Mouse (Mus musculus): ENCODE measurements around the gene Pisd. TPM values are rescaled to one million over a fixed set of nuclear protein-coding genes. Genes with fewer than 3 reads are reported as not detected.
"Not testable (repeated sequence)": the region's sequence is repeated elsewhere in the genome, so short reads cannot be mapped to it uniquely, and the experiment has no call there.

Pisd gene
- total and polyA plus RNA-seq, 2 experiments from 2014 or later = 44.2 to 63.9 TPM

DNA sequence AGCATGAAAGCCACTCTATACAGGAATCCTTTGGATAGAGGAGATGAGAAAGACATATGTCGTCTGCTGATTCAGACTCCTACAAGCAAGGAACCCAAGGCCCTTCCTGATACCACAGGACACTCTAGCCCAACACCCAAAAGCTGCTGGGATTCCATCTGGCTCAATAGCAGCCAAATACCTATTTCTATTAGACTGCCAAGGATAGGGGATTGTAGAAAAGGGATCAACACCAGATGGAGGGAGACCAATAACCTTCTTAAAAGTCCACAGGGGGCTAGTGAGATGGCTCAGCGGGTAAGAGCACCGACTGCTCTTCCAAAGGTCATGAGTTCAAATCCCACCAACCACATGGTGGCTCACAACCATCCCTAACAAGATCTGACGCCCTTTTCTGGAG, 29.9 kb upstream of the Pisd start:
- no peaks in the 10 kb centered on the region for H3K27me3 ChIP-seq (ENCODE audit: control insufficient read depth, insufficient read depth, low read length)

DNA sequence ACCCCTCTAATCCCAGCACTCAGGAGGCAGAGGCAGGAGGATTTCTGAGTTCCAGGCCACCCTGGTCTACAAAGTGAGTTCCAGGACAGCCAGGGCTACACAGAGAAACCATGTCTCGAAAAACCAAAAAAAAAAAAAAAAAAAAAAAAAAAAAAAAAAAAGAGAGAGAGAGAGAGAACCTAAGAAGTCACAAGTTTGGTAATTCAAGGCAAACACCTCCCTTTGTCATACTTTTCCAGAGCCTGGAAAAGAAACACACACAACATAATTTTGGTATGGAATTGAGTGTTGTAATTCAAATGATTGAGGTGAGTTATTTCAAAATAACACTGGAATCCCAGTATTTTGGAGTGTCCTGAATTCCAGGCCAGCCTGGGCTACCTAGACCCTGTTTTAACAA, 1.0 kb upstream of the Pisd start:
- H3K27me3 ChIP-seq (ENCODE audit: control insufficient read depth, insufficient read depth, low read length); H3K4me3 ChIP-seq (ENCODE audit: low read depth, low read length); H3K9me3 ChIP-seq (replicated peaks; ENCODE audit: control insufficient read depth, low read length); ATAC-seq (ENCODE audit: insufficient read depth, low read depth); H3K27ac ChIP-seq (ENCODE audit: low read depth); DNase-seq (ENCODE audit: low spot score); H3K9ac ChIP-seq (replicated peaks; ENCODE audit: low read depth, low read length); H3K4me2 ChIP-seq (ENCODE audit: low read depth, low read length); H3K4me1 ChIP-seq (ENCODE audit: control insufficient read depth, insufficient read depth): not testable (repeated sequence)
- WGBS = 63% methylated on average over 1 of the region's 1 CpGs
- H3K36me3 ChIP-seq (replicated peaks; ENCODE audit: control insufficient read depth, insufficient read depth, low read length) = peaks cover 13% of the 10 kb centered on the region; the same call in 1 of the 2 replicates

More for the DNA sequence above, 29.9 kb upstream of the Pisd start:
- no peak overlapping the region for H3K4me2 ChIP-seq (ENCODE audit: low read depth, low read length)
- DNase-seq (ENCODE audit: low spot score) (no peak), ATAC-seq (ENCODE audit: insufficient read depth, low read depth) (no peak)
- 92% methylated on average over 4 of the region's 4 CpGs for WGBS
- H3K27ac ChIP-seq (ENCODE audit: low read depth) = no peak overlapping the region
- peaks cover 77% of the 10 kb centered on the region for H3K36me3 ChIP-seq (replicated peaks; ENCODE audit: control insufficient read depth, insufficient read depth, low read length)
- TF ChIP-seq EP300 (IDR thresholded peaks at IDR 0.05; ENCODE audit: low read depth) (no peak), CTCF (IDR thresholded peaks at IDR 0.05; ENCODE audit: low read depth) (no peak)
- no peak overlapping the region for H3K9ac ChIP-seq (replicated peaks; ENCODE audit: low read depth, low read length)
- H3K4me3 ChIP-seq (ENCODE audit: low read depth, low read length) = no peak overlapping the region
- H3K9me3 ChIP-seq (replicated peaks; ENCODE audit: control insufficient read depth, low read length) = no peaks in the 10 kb centered on the region
- no peaks in the 10 kb centered on the region for H3K4me1 ChIP-seq (ENCODE audit: control insufficient read depth, insufficient read depth)

DNA sequence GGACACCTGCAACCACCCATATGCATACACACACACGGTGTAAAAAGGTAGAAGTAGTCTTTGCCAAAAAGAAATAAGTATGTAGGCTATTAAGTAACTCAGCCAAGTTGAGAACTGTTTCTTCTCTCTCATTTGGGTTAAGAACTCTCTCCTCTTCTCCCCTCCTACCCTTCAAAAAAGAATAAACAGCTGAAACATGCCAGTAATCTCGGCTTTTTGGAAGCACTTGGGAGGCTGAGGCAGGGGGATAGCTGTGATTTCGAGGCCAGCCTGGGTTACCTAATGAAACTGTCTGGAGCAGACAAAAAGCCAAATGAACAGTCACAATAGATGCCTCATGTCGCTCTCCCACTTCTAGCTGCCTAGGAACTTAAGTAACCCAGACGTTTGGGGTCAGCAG, 720 bp downstream of the Pisd start:
- Histone ChIP-seq H3K9me3 (replicated peaks; ENCODE audit: control insufficient read depth, low read length) (no peaks in the 10 kb centered on the region), H3K4me2 (ENCODE audit: low read depth, low read length) (peak overlapping the region; percentile 90), H3K4me3 (ENCODE audit: low read depth, low read length) (peak overlapping the region; percentile 92), H3K4me1 (ENCODE audit: control insufficient read depth, insufficient read depth) (peaks cover 4% of the 10 kb centered on the region; the same call in 1 of the 2 replicates), H3K27ac (ENCODE audit: low read depth) (no peak overlapping the region), H3K36me3 (replicated peaks; ENCODE audit: control insufficient read depth, insufficient read depth, low read length) (peaks cover 4% of the 10 kb centered on the region; the same call in 1 of the 2 replicates), H3K27me3 (ENCODE audit: control insufficient read depth, insufficient read depth, low read length) (no peaks in the 10 kb centered on the region), H3K9ac (replicated peaks; ENCODE audit: low read depth, low read length) (peak overlapping the region; percentile 80)
- TF ChIP-seq CTCF (IDR thresholded peaks at IDR 0.05; ENCODE audit: low read depth) (no peak), EP300 (IDR thresholded peaks at IDR 0.05; ENCODE audit: low read depth) (no peak)
- DNase-seq (ENCODE audit: low spot score) = no peak
- 18% methylated on average over 5 of the region's 5 CpGs for WGBS
- no peak for ATAC-seq (ENCODE audit: insufficient read depth, low read depth)

- Histone ChIP-seq H3K4me2 (ENCODE audit: low read depth, low read length) (no peak overlapping the region), H3K4me3 (ENCODE audit: low read depth, low read length) (no peak overlapping the region), H3K9ac (replicated peaks; ENCODE audit: low read depth, low read length) (no peak overlapping the region), H3K4me1 (ENCODE audit: control insufficient read depth, insufficient read depth) (peaks cover 4% of the 10 kb centered on the region; the same call in 1 of the 2 replicates), H3K9me3 (replicated peaks; ENCODE audit: control insufficient read depth, low read length) (no peaks in the 10 kb centered on the region), H3K27ac (ENCODE audit: low read depth) (no peak overlapping the region), H3K36me3 (replicated peaks; ENCODE audit: control insufficient read depth, insufficient read depth, low read length) (no peaks in the 10 kb centered on the region), H3K27me3 (ENCODE audit: control insufficient read depth, insufficient read depth, low read length) (no peaks in the 10 kb centered on the region)
- TF ChIP-seq EP300 (IDR thresholded peaks at IDR 0.05; ENCODE audit: low read depth) (no peak), CTCF (IDR thresholded peaks at IDR 0.05; ENCODE audit: low read depth) (no peak)
- 89% methylated on average over 5 of the region's 5 CpGs for WGBS
- DNase-seq (ENCODE audit: low spot score) (no peak), ATAC-seq (ENCODE audit: insufficient read depth, low read depth) (no peak)
Observed at GRCm38 (mm10) chr5:32781596-32781995, 3.9 kb downstream of the Pisd start.

DNA sequence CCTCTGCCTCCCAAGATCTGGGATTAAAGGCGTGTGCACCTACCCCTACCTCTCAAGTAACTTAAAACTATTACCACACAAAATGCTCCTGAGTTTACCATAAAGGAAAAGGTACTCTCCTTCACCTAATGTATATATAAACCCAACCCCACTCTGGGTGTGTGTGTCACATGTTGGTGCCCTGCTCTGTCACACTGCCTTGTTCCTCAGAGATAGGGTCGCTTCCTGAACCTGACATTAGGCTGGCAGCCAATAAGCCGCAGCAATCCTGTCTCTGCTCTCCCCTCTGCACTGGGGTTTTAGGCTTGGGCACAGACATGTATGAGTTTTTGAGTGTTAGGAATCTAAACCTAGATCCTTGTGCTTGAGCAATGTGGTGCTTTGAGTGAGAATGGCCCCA, 7.3 kb downstream of the Pisd start:
- TF ChIP-seq CTCF (IDR thresholded peaks at IDR 0.05; ENCODE audit: low read depth) (no peak), EP300 (IDR thresholded peaks at IDR 0.05; ENCODE audit: low read depth) (no peak)
- H3K4me3 ChIP-seq (ENCODE audit: low read depth, low read length) = no peak overlapping the region
- H3K36me3 ChIP-seq (replicated peaks; ENCODE audit: control insufficient read depth, insufficient read depth, low read length) = peaks cover 11% of the 10 kb centered on the region; the same call in 1 of the 2 replicates
- ATAC-seq (ENCODE audit: insufficient read depth, low read depth) (no peak), DNase-seq (ENCODE audit: low spot score) (no peak)
- WGBS = 64% methylated on average over 3 of the region's 3 CpGs
- H3K9ac ChIP-seq (replicated peaks; ENCODE audit: low read depth, low read length) = no peak overlapping the region
- no peaks in the 10 kb centered on the region for H3K4me1 ChIP-seq (ENCODE audit: control insufficient read depth, insufficient read depth)
- H3K4me2 ChIP-seq (ENCODE audit: low read depth, low read length) = no peak overlapping the region
- H3K9me3 ChIP-seq (replicated peaks; ENCODE audit: control insufficient read depth, low read length) = no peaks in the 10 kb centered on the region
- no peak overlapping the region for H3K27ac ChIP-seq (ENCODE audit: low read depth)
- H3K27me3 ChIP-seq (ENCODE audit: control insufficient read depth, insufficient read depth, low read length) = no peaks in the 10 kb centered on the region

DNA sequence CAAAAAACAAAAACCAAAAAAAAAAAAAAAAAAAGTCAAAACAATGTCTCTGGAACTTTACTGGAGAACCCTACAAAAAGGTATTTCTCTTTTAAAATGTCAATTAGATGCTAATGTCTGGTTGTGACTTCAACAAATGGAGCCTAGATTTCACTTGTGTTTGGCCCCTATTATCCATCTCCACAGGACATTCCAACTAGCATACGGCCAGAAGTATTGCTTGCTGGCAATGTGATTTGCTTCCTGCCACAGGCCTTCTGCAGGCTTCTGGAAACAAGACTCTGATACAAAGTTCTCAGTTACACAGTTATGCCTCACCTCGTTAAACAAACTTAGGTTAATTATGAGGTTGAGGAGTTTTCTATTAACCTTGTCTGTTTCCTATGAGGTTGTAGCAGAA, 13.1 kb downstream of the Pisd start:
- peaks cover 15% of the 10 kb centered on the region; the same call in 1 of the 2 replicates for H3K36me3 ChIP-seq (replicated peaks; ENCODE audit: control insufficient read depth, insufficient read depth, low read length)
- no peaks in the 10 kb centered on the region for H3K4me1 ChIP-seq (ENCODE audit: control insufficient read depth, insufficient read depth)
- no peak overlapping the region for H3K4me3 ChIP-seq (ENCODE audit: low read depth, low read length)
- H3K27me3 ChIP-seq (ENCODE audit: control insufficient read depth, insufficient read depth, low read length) = no peaks in the 10 kb centered on the region
- H3K9ac ChIP-seq (replicated peaks; ENCODE audit: low read depth, low read length) = no peak overlapping the region
- WGBS = 85% methylated on average over 2 of the region's 2 CpGs
- H3K4me2 ChIP-seq (ENCODE audit: low read depth, low read length) = no peak overlapping the region
- ATAC-seq (ENCODE audit: insufficient read depth, low read depth) (no peak), DNase-seq (ENCODE audit: low spot score) (no peak)
- no peaks in the 10 kb centered on the region for H3K9me3 ChIP-seq (replicated peaks; ENCODE audit: control insufficient read depth, low read length)
- no peak overlapping the region for H3K27ac ChIP-seq (ENCODE audit: low read depth)
- TF ChIP-seq CTCF (IDR thresholded peaks at IDR 0.05; ENCODE audit: low read depth) = no peak
- TF ChIP-seq EP300 (IDR thresholded peaks at IDR 0.05; ENCODE audit: low read depth) = no peak
